Mouse (Mus musculus) stomach, postnatal 0 days (tissue): ENCODE data around the gene Fndc7.

ENCODE experiments used
- CTCF ChIP-seq: IDR thresholded peaks from 2 replicates; pipeline ENCODE4 v1.5.1; 2016; ENCODE audit warnings: antibody characterized with exemption, low read depth, mild to moderate bottlenecking, moderate library complexity
- EP300 ChIP-seq: optimal IDR thresholded peaks from 2 replicates; pipeline ENCODE3; 2016; ENCODE audit warnings: antibody characterized with exemption

DNA sequence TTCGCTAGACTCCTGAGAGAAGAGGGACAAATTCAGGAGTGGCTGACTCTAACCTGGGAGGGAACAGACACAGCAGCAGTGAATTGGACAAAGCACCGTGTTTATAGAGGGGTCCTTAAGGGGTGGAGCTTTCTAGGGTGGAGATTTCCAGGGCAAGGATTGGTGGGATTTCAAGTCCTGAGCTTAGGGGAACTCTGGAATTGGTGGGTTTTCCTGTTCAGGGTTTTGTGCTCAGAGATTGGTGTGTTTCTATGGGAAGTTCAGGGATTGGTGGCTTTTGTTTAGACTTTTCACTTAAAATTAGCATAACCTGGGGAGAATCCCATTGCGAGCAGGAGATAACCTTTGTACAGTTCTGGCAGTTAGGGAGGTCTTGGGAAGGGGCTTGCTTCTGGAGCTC is 28.2 kb upstream of the Fndc7 start:
- TF ChIP-seq CTCF (no peak), EP300 (no peak)
